Comparison of ENCODE assay signal across 17 mouse cellular contexts in the genomic region with DNA sequence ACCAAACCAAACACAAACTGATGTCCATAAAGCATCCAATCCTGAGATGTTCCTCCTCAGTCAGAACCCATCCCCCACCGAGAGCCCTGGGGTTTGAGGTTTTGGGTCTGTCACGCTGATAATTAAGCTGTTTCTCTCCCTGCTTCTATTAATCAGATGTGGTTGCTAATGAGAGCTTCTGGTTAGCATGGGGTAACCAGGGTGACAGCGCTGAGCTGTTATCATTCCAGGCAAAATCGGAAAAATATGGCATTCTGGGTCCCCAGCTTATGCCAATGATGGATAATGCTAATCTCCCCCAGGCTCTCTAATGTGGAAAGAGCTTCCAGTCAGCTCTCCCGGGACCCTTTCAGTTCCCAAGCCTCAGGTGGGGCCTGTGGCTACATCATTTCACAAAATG. TPM values are rescaled to one million over a fixed set of nuclear protein-coding genes. Genes with fewer than 3 reads are reported as not detected.
"Had no signal": no experiment of that assay in that cellular context is flagged by ENCODE, and none has a peak within 500 bp of the region (broad histone marks: within the 10 kb centered on the region; RNA-seq: fewer than 3 reads in every experiment).

No protein-coding gene starts in this region.

- ATAC-seq: intestine, embryonic 16.5 days; liver, postnatal 0 days had no signal

- H3K27me3 ChIP-seq: kidney, embryonic 15.5 days; limb, embryonic 12.5 days; liver, embryonic 13.5 days; lung, embryonic 15.5 days; stomach, embryonic 15.5 days had no signal

- H3K4me3 ChIP-seq: kidney, embryonic 15.5 days; limb, embryonic 12.5 days; liver, embryonic 13.5 days; lung, embryonic 15.5 days; megakaryocyte, embryonic 14.5 days; stomach, embryonic 15.5 days had no signal

- H3K36me3 ChIP-seq: kidney, embryonic 15.5 days; limb, embryonic 12.5 days; liver, embryonic 13.5 days; lung, embryonic 15.5 days; stomach, embryonic 15.5 days had no signal

- H3K4me1 ChIP-seq: kidney, embryonic 15.5 days; limb, embryonic 12.5 days; liver, embryonic 13.5 days; lung, embryonic 15.5 days; megakaryocyte, embryonic 14.5 days; stomach, embryonic 15.5 days had no signal

- H3K9ac ChIP-seq: kidney, embryonic 15.5 days; limb, embryonic 12.5 days; liver, embryonic 13.5 days; liver, postnatal 0 days; lung, embryonic 15.5 days; stomach, embryonic 15.5 days had no signal

- H3K27ac ChIP-seq: kidney, embryonic 15.5 days; limb, embryonic 12.5 days; liver, embryonic 13.5 days; lung, embryonic 15.5 days; macrophage; stomach, embryonic 15.5 days had no signal

- H3K9me3 ChIP-seq: kidney, embryonic 15.5 days; lung, embryonic 15.5 days; stomach, embryonic 15.5 days had no signal

- H3K4me2 ChIP-seq: kidney, embryonic 15.5 days; limb, embryonic 12.5 days; liver, embryonic 13.5 days; lung, embryonic 15.5 days; stomach, embryonic 15.5 days had no signal

- DNase-seq: kidney, adult 2 months; kidney, postnatal 14 days; liver; liver, embryonic 13.5 days; liver, postnatal 0 days; lung, postnatal 14 days; right cerebral cortex, postnatal 14 days; thymus, adult 2 months; thymus, postnatal 25 days had no signal

RNA-seq across cellular contexts. Expression of a gene that starts 38.1 kb away (rescaled TPM):
- total RNA-seq: monocyte, adult 5-6 weeks had no signal
- polyA plus RNA-seq: intestine, embryonic 16.5 days; limb, embryonic 12.5 days; liver, postnatal 0 days; macrophage had no signal
